12 mouse cellular contexts compared by ENCODE assay signal in genomic region chr12:78814437-78814836, GRCm38 (mm10). TPM values are rescaled to one million over a fixed set of nuclear protein-coding genes. Genes with fewer than 3 reads are reported as not detected.
DNase-seq lines count a peak whose midpoint lies in the region; ATAC-seq and TF ChIP-seq lines count a peak whose summit lies in the region.
"Had no signal": no experiment of that assay in that cellular context is flagged by ENCODE, and none has a peak within 500 bp of the region (broad histone marks: within the 10 kb centered on the region; RNA-seq: fewer than 3 reads in every experiment).

No protein-coding gene starts in this region.

- DNase-seq in adrenal gland, postnatal 10 days, result peak; percentile 7
- no peak for DNase-seq in adrenal gland, postnatal 25 days
- DNase-seq in kidney, adult 2 months, result peak; percentile 16
- DNase-seq in kidney, adult 8-10 months, result no peak
- peak; percentile 19 for DNase-seq in midbrain, postnatal 0 days (ENCODE audit: low spot score)
- no peak for DNase-seq in midbrain, embryonic 11.5 days (ENCODE audit: low spot score, missing footprints)
- DNase-seq in ovary, postnatal 14 days (ENCODE audit: low spot score), result no peak
- DNase-seq in right cerebral cortex, adult 18-20 months, result no peak
- DNase-seq: spleen, adult 18-20 months had no signal

- no peaks in the 10 kb centered on the region for H3K9me3 ChIP-seq in midbrain, postnatal 0 days (ENCODE audit: low read length)
- no peaks in the 10 kb centered on the region for H3K9me3 ChIP-seq in midbrain, embryonic 11.5 days (ENCODE audit: control insufficient read depth, low read length)
- H3K9me3 ChIP-seq: embryonic facial prominence, embryonic 12.5 days; neural tube, embryonic 12.5 days had no signal

- TF ChIP-seq POLR2A in kidney, adult 2 months (IDR thresholded peaks at IDR 0.05; ENCODE audit: low read depth, low read length), result no peak

- H3K4me1 ChIP-seq in kidney, adult 2 months (ENCODE audit: control insufficient read depth, insufficient read depth, low read length), result no peaks in the 10 kb centered on the region
- no peaks in the 10 kb centered on the region for H3K4me1 ChIP-seq in midbrain, postnatal 0 days (ENCODE audit: insufficient read depth, low read length)
- H3K4me1 ChIP-seq in midbrain, embryonic 11.5 days (ENCODE audit: control insufficient read depth, insufficient read depth, low read length), result no peaks in the 10 kb centered on the region
- H3K4me1 ChIP-seq: embryonic facial prominence, embryonic 12.5 days; neural tube, embryonic 12.5 days had no signal

- no peaks in the 10 kb centered on the region for H3K27me3 ChIP-seq in kidney, adult 2 months (replicated peaks; ENCODE audit: control insufficient read depth, insufficient read depth, low read length)
- H3K27me3 ChIP-seq in midbrain, postnatal 0 days (ENCODE audit: insufficient read depth, low read length), result no peaks in the 10 kb centered on the region
- no peaks in the 10 kb centered on the region for H3K27me3 ChIP-seq in midbrain, embryonic 11.5 days (ENCODE audit: control insufficient read depth, insufficient read depth, low read length)
- H3K27me3 ChIP-seq: embryonic facial prominence, embryonic 12.5 days; neural tube, embryonic 12.5 days had no signal

- no peak overlapping the region for H3K27ac ChIP-seq in kidney, adult 2 months (ENCODE audit: insufficient read depth, low read depth, low read length)
- H3K27ac ChIP-seq in midbrain, postnatal 0 days (ENCODE audit: low read depth, low read length), result no peak overlapping the region
- no peak overlapping the region for H3K27ac ChIP-seq in midbrain, embryonic 11.5 days (ENCODE audit: low read depth, low read length)
- H3K27ac ChIP-seq: embryonic facial prominence, embryonic 12.5 days; neural tube, embryonic 12.5 days had no signal

- peak; percentile 27 for TF ChIP-seq CTCF in kidney, adult 2 months (conservative IDR thresholded peaks at IDR 0.05; ENCODE audit: insufficient read depth, insufficient read length, low read depth, low read length)
- TF ChIP-seq CTCF in midbrain, postnatal 0 days (IDR thresholded peaks at IDR 0.05), result peak; percentile 52

- 0 out of 2 replicates have a peak, but pooled peaks cover 1% of the 10 kb centered on the region for H3K36me3 ChIP-seq in kidney, adult 2 months (ENCODE audit: control insufficient read depth, insufficient read depth, low read length)
- no peaks in the 10 kb centered on the region for H3K36me3 ChIP-seq in midbrain, postnatal 0 days (ENCODE audit: insufficient read depth, low read length)
- no peaks in the 10 kb centered on the region for H3K36me3 ChIP-seq in midbrain, embryonic 11.5 days (ENCODE audit: control insufficient read depth, insufficient read depth, low read length)
- H3K36me3 ChIP-seq: neural tube, embryonic 12.5 days had no signal

- H3K9ac ChIP-seq in midbrain, postnatal 0 days (replicated peaks; ENCODE audit: low read length, poor library complexity, severe bottlenecking), result no peak overlapping the region
- H3K9ac ChIP-seq in midbrain, embryonic 11.5 days (ENCODE audit: low read length), result no peak overlapping the region
- H3K9ac ChIP-seq: embryonic facial prominence, embryonic 12.5 days; neural tube, embryonic 12.5 days had no signal

- no peak overlapping the region for H3K4me3 ChIP-seq in kidney, adult 2 months (ENCODE audit: insufficient read depth, low read depth, low read length)
- no peak overlapping the region for H3K4me3 ChIP-seq in midbrain, postnatal 0 days (ENCODE audit: low read depth, low read length)
- no peak overlapping the region for H3K4me3 ChIP-seq in midbrain, embryonic 11.5 days (ENCODE audit: low read depth, low read length)
- H3K4me3 ChIP-seq: embryonic facial prominence, embryonic 12.5 days; neural tube, embryonic 12.5 days had no signal

- no peak overlapping the region for H3K4me2 ChIP-seq in midbrain, postnatal 0 days (ENCODE audit: low read depth, low read length, poor library complexity, severe bottlenecking)
- no peak overlapping the region for H3K4me2 ChIP-seq in midbrain, embryonic 11.5 days
- H3K4me2 ChIP-seq: embryonic facial prominence, embryonic 12.5 days; neural tube, embryonic 12.5 days had no signal

- no peak for ATAC-seq in midbrain, postnatal 0 days (ENCODE audit: low FRiP score)
- no peak for ATAC-seq in midbrain, embryonic 11.5 days (ENCODE audit: low FRiP score)
- ATAC-seq: inflammation-experienced regulatory T-cells, adult 6 months had no signal

RNA-seq across cellular contexts. Expression of gene Atp6v1d, which starts 47.0 kb away (rescaled TPM):
- total RNA-seq in adrenal gland, postnatal 10 days (2021), result 10 to 100 TPM; 64.4 to 68.3 TPM
- total RNA-seq in adrenal gland, postnatal 25 days (2021), result 71.8 and 76.4 TPM in 2 replicates
- polyA plus RNA-seq in kidney, adult 2 months (2012; rRNA removed), result 32.8 and 52.6 TPM in 2 replicates
- 48.1 and 86.9 TPM in 2 replicates for total RNA-seq in midbrain, postnatal 0 days (2014; rRNA removed)
- 197 TPM in 2 replicates for polyA plus RNA-seq in midbrain, postnatal 0 days (2015; fragmentation: Nextera tagmentation; extraction: Ambion mirVana)
- 106 and 122 TPM in 2 replicates for polyA plus RNA-seq in midbrain, embryonic 11.5 days (2014; fragmentation: Nextera tagmentation; extraction: Ambion mirVana)

RNA-seq across cellular contexts. Expression of gene Eif2s1, which starts 47.2 kb away (rescaled TPM):
- total RNA-seq in adrenal gland, postnatal 10 days (2021), result 10 to 100 TPM; 76.4 to 80.4 TPM
- 88.3 and 95.0 TPM in 2 replicates for total RNA-seq in adrenal gland, postnatal 25 days (2021)
- polyA plus RNA-seq in kidney, adult 2 months (2012; rRNA removed), result 9.7 and 14.4 TPM in 2 replicates
- 35.1 and 47.0 TPM in 2 replicates for total RNA-seq in midbrain, postnatal 0 days (2014; rRNA removed)
- 80.5 and 86.3 TPM in 2 replicates for polyA plus RNA-seq in midbrain, postnatal 0 days (2015; fragmentation: Nextera tagmentation; extraction: Ambion mirVana)
- polyA plus RNA-seq in midbrain, embryonic 11.5 days (2014; fragmentation: Nextera tagmentation; extraction: Ambion mirVana), result 249 and 250 TPM in 2 replicates

Comparison
In these comparisons a context has a peak if more than half of its experiments do, and no peak if none do; other contexts are left out.
1. DNase-seq: peak in adrenal gland, postnatal 10 days (single experiment), kidney, adult 2 months (single experiment) and midbrain, postnatal 0 days (single experiment); none in adrenal gland, postnatal 25 days (single experiment), kidney, adult 8-10 months (0 of 2), midbrain, embryonic 11.5 days (single experiment), ovary, postnatal 14 days (single experiment) and right cerebral cortex, adult 18-20 months (single experiment).